Mouse (Mus musculus) bone marrow macrophage, adult 2 months (primary cell): ENCODE results near the gene Ugt2b34.
"Not testable (repeated sequence)": the region's sequence is repeated elsewhere in the genome, so short reads cannot be mapped to it uniquely, and the experiment has no call there.

Experiments
- CTCF ChIP-seq: IDR thresholded peaks from 2 replicates; pipeline ENCODE4 v1.5.1; 2012; ENCODE audit warnings: low read depth, mild to moderate bottlenecking, low read length, moderate library complexity
- POLR2A ChIP-seq: IDR thresholded peaks from 2 replicates; pipeline ENCODE4 v1.6.1; 2012; ENCODE audit warnings: mild to moderate bottlenecking, low read depth, low read length, borderline replicate concordance

- not testable (repeated sequence) for TF ChIP-seq CTCF, POLR2A
Observed at GRCm38 (mm10) chr5:86841261-86841660, 65.5 kb downstream of the Ugt2b34 start.
